Mouse (Mus musculus) ES-E14 (cell line): ENCODE measurements at regions not wholly inside any gene's neighbourhood (a gene's known extent, or its start where the extent isn't known, plus 50 kb on each side); places are given as distances from the start of the nearest gene placed in this dataset.
"Not testable (repeated sequence)": the region's sequence is repeated elsewhere in the genome, so short reads cannot be mapped to it uniquely, and the experiment has no call there.

Experiments used
- DNase-seq: peaks from one replicate; pipeline ENCODE4 v3.0.0-alpha.2; 2013; ENCODE audit warnings: low read depth, low spot score
- H3K27ac ChIP-seq: 2 replicates; pipeline ENCODE4 v1.5.1; 2012; ENCODE audit warnings: low read depth, mild to moderate bottlenecking, low read length, moderate library complexity, mixed read lengths; ENCODE audit not compliant: poor library complexity, insufficient read depth, severe bottlenecking
- H3K36me3 ChIP-seq: 2 replicates; pipeline ENCODE4 v1.6.1; 2012; ENCODE audit warnings: mild to moderate bottlenecking, low read length, moderate library complexity, mixed read lengths; ENCODE audit not compliant: control insufficient read depth, poor library complexity, insufficient read depth, severe bottlenecking
- H3K4me1 ChIP-seq, 2 experiments: fragments of 150-350 bp in 1 of 2; sonication (generic) in 1 of 2; 2 replicates each; pipeline ENCODE4 v1.6.1; 2012; ENCODE audit warnings: low read length in 2 of 2, mild to moderate bottlenecking in 1 of 2, mixed read lengths in 1 of 2; ENCODE audit not compliant: control insufficient read depth in 2 of 2, insufficient read depth in 2 of 2, poor library complexity in 1 of 2
- H3K4me3 ChIP-seq, 2 experiments: fragments of 150-350 bp in 1 of 2; sonication (generic) in 1 of 2; 2 replicates each; pipeline ENCODE4 v1.5.1; 2012; ENCODE audit warnings: low read length in 2 of 2, low read depth in 1 of 2, mild to moderate bottlenecking in 1 of 2, mixed read lengths in 1 of 2; ENCODE audit not compliant: insufficient read depth in 1 of 2, poor library complexity in 1 of 2, severe bottlenecking in 1 of 2
- H3K9ac ChIP-seq: 2 replicates; pipeline ENCODE4 v1.6.1; 2012; ENCODE audit warnings: low read depth, mild to moderate bottlenecking, low read length, mixed read lengths; ENCODE audit not compliant: poor library complexity, insufficient read depth, severe bottlenecking
- H3K9me3 ChIP-seq: fragments of 150-350 bp; sonication (generic); 2 replicates; pipeline ENCODE4 v1.6.1; 2012; ENCODE audit warnings: low read depth, mild to moderate bottlenecking, low read length; ENCODE audit not compliant: control insufficient read depth, insufficient read depth
- CHD2 ChIP-seq: IDR thresholded peaks from 2 replicates; pipeline ENCODE4 v1.6.1; 2014; ENCODE audit warnings: mild to moderate bottlenecking, low read depth, low read length, inconsistent platforms
- HCFC1 ChIP-seq: IDR thresholded peaks from 2 replicates; pipeline ENCODE4 v1.6.1; 2012; ENCODE audit warnings: low read length, inconsistent platforms, borderline replicate concordance; ENCODE audit not compliant: insufficient read depth
- MAFK ChIP-seq: IDR thresholded peaks from 2 replicates; pipeline ENCODE4 v1.6.1; 2014; ENCODE audit warnings: mild to moderate bottlenecking, low read depth, low read length, inconsistent platforms; ENCODE audit not compliant: insufficient read depth
- ZC3H11A ChIP-seq: IDR thresholded peaks from 2 replicates; pipeline ENCODE4 v1.6.1; 2012; ENCODE audit warnings: low read depth, mild to moderate bottlenecking, inconsistent platforms, low read length, borderline replicate concordance
- ZNF384 ChIP-seq: IDR thresholded peaks from 2 replicates; pipeline ENCODE4 v1.6.1; 2012; ENCODE audit warnings: low read depth, low read length, inconsistent platforms
- in situ Hi-C, 2 experiments: fragments of 600-800 bp; cut with MboI; formaldehyde crosslinking; loops; one replicate each; pipeline ENCODE4 v1.15.1; 2025; ENCODE audit warnings: low sequenced_read_pairs in 2 of 2, inconsistent platforms in 1 of 2; ENCODE audit not compliant: unreplicated experiment in 2 of 2

DNA sequence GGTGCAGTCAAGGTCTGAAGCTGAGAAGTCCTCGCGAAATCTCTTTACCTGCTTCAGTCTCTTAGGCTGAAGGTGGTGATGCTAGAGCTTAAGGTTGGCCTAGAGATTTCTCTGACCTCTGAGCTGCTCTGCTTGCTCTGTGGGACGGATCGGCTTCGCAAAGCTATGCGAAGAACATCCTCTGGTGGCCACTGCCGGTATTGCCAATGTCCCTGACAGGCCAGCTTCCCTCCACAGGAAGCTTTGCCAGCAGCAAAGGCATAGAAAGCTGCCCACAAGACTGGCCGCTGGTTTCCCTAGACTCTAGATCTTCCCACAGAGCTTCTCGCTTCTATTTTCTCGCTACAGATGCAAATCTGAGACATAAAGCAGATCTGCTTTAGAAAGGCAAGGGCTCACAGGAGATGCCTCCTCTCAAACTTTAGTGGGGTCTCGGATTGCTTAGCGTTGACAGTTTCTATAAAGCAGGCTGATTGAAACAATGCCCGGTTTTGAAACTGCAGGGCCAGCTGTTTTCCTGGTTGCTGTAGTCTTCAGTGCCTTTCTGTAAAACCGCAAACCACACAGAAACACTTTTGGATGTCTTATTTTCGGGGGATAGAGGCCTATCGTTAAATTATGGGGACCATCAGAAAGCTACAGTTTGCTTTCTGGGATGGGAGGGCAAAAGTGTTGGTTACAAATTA lies 153.7 kb downstream of the Car8 start:
- H3K4me1 ChIP-seq: no peaks in the 10 kb centered on the region
- in situ Hi-C loops: no loop called here
- H3K4me3 ChIP-seq: no peak overlapping the region
- no peak for TF ChIP-seq HCFC1
- no peak for TF ChIP-seq ZNF384
- peak; percentile 81 for TF ChIP-seq ZC3H11A
- no peak overlapping the region for H3K27ac ChIP-seq
- H3K36me3 ChIP-seq: no peaks in the 10 kb centered on the region
- no peaks in the 10 kb centered on the region for H3K9me3 ChIP-seq
- no peak overlapping the region for H3K9ac ChIP-seq
- DNase-seq: no peak

DNA sequence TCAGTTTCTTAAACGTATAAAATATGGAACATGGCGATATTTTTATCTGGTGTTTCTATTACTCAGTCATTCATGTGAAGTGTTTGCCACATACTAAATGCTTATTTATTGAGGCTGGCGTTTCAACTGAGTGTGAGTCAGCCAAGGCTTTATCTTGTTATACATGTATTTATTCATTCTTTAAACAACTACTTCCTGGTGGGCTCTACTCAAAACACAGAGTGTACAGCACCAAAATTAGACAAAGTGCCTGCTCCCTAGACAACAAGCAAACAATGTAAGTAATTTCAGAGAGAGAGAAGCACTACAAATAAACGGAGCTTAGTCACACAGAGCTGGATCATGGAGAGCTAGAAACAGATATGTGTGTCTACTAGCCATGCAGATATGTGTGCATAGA lies 159.5 kb downstream of the Car8 start:
- in situ Hi-C loops: no loop called here
- Histone ChIP-seq H3K27ac (no peak overlapping the region), H3K9ac (no peak overlapping the region), H3K9me3 (no peaks in the 10 kb centered on the region), H3K4me1 (no peaks in the 10 kb centered on the region), H3K4me3 (no peak overlapping the region), H3K36me3 (no peaks in the 10 kb centered on the region)
- no peak for TF ChIP-seq HCFC1
- DNase-seq: no peak

DNA sequence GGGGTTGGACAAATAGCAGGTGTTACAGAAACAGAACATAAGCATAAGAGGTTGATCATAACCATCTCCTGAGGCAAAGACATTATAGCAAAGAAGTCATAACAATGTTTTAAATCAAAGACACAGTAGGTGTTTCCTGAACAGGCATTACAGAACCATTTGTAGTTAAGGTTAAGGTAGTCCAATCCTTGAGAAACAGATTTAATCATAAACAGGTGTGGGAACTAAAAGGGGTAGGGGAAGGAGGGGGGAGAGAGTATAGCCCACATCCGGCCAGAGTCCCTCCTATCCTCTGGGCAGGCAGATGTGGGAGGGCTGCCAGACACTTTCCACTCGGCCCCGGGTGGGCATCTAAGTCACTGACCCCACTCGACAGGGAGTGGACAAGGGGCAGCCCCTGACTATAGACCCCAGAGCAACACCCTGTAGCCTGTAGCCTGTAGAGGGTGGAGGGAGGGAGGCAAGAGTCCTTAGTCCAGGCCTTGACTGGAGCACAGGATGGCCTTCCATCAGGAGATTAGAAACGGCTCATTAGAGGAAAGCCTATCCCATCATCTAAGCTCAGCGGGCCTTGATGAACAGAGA lies 165.8 kb downstream of the Car8 start:
- no peak for DNase-seq
- no peaks in the 10 kb centered on the region; a peak in 2 of 4 replicates for H3K4me1 ChIP-seq
- H3K9ac ChIP-seq: no peak overlapping the region
- no peaks in the 10 kb centered on the region for H3K9me3 ChIP-seq
- TF ChIP-seq ZNF384 (no peak), CHD2 (no peak), ZC3H11A (no peak)
- H3K36me3 ChIP-seq: no peaks in the 10 kb centered on the region
- in situ Hi-C loops: no loop called here
- H3K4me3 ChIP-seq: no peak overlapping the region
- H3K27ac ChIP-seq: no peak overlapping the region

DNA sequence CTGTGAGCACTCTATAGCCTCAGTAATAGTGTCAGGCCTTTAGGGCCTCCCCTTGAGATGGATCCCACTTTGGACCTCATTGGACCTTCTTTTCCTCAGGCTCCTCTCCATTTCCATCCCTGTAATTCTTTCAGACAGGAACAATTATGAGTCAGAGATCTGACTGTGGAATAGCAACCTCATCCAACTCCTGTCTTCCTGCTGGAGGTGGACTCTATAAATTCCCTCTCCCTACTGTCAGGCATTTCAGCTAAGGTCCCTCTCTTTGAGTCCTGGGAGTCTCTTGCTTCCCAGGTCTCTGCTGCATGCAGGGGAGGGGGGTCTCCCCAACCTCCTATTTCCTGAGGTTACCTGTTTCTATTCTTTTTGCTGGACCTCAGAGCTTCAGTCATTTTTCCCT lies 168.1 kb downstream of the Car8 start:
- H3K27ac ChIP-seq, H3K9ac ChIP-seq, DNase-seq, H3K4me3 ChIP-seq, in situ Hi-C loops, H3K36me3 ChIP-seq, H3K4me1 ChIP-seq, H3K9me3 ChIP-seq: not testable (repeated sequence)

DNA sequence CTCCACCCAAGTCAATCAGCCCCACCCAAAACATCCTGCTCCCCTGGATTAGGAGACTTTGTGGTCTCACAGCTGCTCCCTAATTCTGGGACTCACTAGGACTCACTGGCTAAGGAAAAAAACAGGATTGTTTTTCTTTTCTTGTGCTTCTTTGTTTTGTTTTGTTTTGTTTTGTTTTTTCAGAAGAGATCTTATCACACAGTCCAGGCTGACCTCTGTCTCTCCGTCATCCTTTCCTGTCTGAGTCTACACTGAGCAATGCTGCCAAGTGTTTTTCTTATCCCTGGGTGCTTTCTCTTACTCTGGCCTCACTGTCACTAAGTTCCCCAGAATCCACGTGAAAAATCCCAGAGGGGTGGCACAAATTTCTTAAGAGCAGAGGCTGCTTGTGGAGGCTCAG lies 170.8 kb downstream of the Car8 start:
- Histone ChIP-seq H3K9me3 (no peaks in the 10 kb centered on the region), H3K4me1 (no peaks in the 10 kb centered on the region; a peak in 2 of 4 replicates), H3K9ac (no peak overlapping the region), H3K4me3 (no peak overlapping the region), H3K36me3 (no peaks in the 10 kb centered on the region), H3K27ac (no peak overlapping the region)
- no peak for DNase-seq
- TF ChIP-seq ZC3H11A (no peak), ZNF384 (no peak), MAFK (no peak), HCFC1 (no peak), CHD2 (no peak)
- in situ Hi-C loops: no loop called here
